In the genomic region with DNA sequence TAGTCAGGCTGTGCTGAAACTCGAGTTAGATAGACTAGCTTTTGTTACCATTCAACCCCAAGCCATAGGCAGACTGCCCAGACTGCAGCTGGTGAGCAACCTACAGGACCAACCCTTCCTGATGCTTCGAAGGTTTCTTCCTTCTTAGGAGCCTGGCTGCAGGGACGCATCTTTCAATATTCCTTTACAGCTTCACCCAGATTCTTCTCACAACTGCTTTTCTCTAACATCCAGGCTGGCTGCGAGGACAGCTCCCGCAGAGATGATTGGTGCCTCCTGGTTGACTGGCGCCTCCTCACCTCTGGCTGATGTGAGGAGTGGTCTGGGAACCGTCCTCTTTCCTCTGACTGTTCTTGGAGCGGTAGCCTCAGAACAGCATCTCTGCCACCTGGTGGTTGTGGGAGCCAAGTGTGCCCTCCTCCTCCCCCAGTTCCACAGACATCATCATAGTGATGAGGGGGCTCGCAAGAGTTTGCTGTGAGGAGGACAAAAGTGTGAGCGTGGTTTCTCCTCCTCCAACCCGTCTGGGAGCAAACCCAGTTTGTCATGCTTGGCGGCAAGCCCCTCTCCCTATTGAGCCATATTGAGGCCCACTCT, we compare ENCODE assay signal across 8 mouse cellular contexts. TPM values are rescaled to one million over a fixed set of nuclear protein-coding genes. Genes with fewer than 3 reads are reported as not detected.
DNase-seq lines count a peak whose midpoint lies in the region; ATAC-seq and TF ChIP-seq lines count a peak whose summit lies in the region.

No protein-coding gene starts in this region.

- no peaks in the 10 kb centered on the region for H3K27me3 ChIP-seq in kidney, adult 2 months (replicated peaks; ENCODE audit: control insufficient read depth, insufficient read depth, low read length)
- H3K27me3 ChIP-seq in limb, embryonic 14.5 days (ENCODE audit: control insufficient read depth, insufficient read depth, low read length): no peaks in the 10 kb centered on the region
- H3K27me3 ChIP-seq in midbrain, embryonic 13.5 days: peaks cover 9% of the 10 kb centered on the region; the same call in 1 of the 2 replicates
- H3K27me3 ChIP-seq in stomach, embryonic 14.5 days (ENCODE audit: control insufficient read depth, insufficient read depth, low read length): no peaks in the 10 kb centered on the region

- no peak for ATAC-seq in limb, embryonic 14.5 days (ENCODE audit: low FRiP score, low read depth)
- ATAC-seq in midbrain, embryonic 13.5 days: 0 out of 2 replicates have a peak, but pooled peaks have one; percentile 12
- ATAC-seq in stomach, embryonic 14.5 days (ENCODE audit: insufficient number of reproducible peaks, insufficient read depth, low FRiP score, low read depth): no peak

- peak overlapping the region; percentile 40 for H3K4me3 ChIP-seq in kidney, adult 2 months (ENCODE audit: insufficient read depth, low read depth, low read length)
- H3K4me3 ChIP-seq in limb, embryonic 14.5 days (replicated peaks; ENCODE audit: low read length): peak overlapping the region; percentile 16; the same call in 1 of the 2 replicates
- peak overlapping the region; percentile 22; the same call in 1 of the 2 replicates for H3K4me3 ChIP-seq in midbrain, embryonic 13.5 days (replicated peaks)
- peak overlapping the region; percentile 54 for H3K4me3 ChIP-seq in stomach, embryonic 14.5 days (ENCODE audit: low read depth, low read length)

- H3K4me1 ChIP-seq in kidney, adult 2 months (ENCODE audit: control insufficient read depth, insufficient read depth, low read length): peaks cover 2% of the 10 kb centered on the region; the same call in 1 of the 2 replicates
- H3K4me1 ChIP-seq in limb, embryonic 14.5 days (ENCODE audit: control insufficient read depth, insufficient read depth, low read length): peaks cover 17% of the 10 kb centered on the region; the same call in 1 of the 2 replicates
- peaks cover 20% of the 10 kb centered on the region for H3K4me1 ChIP-seq in midbrain, embryonic 13.5 days (replicated peaks)
- peaks cover 15% of the 10 kb centered on the region for H3K4me1 ChIP-seq in stomach, embryonic 14.5 days (ENCODE audit: control insufficient read depth, insufficient read depth, low read length)

- peak overlapping the region; percentile 74 for H3K4me2 ChIP-seq in limb, embryonic 14.5 days (replicated peaks; ENCODE audit: low read depth, low read length, severe bottlenecking)
- H3K4me2 ChIP-seq in midbrain, embryonic 13.5 days (replicated peaks): peak overlapping the region; percentile 74
- H3K4me2 ChIP-seq in stomach, embryonic 14.5 days (replicated peaks; ENCODE audit: low read depth, low read length): peak overlapping the region; percentile 58

- TF ChIP-seq CTCF in kidney, adult 2 months (conservative IDR thresholded peaks at IDR 0.05; ENCODE audit: insufficient read depth, insufficient read length, low read depth, low read length): peak; percentile 86

- no peaks in the 10 kb centered on the region for H3K9me3 ChIP-seq in limb, embryonic 14.5 days (ENCODE audit: control insufficient read depth, low read length)
- no peaks in the 10 kb centered on the region for H3K9me3 ChIP-seq in midbrain, embryonic 13.5 days
- H3K9me3 ChIP-seq in stomach, embryonic 14.5 days (ENCODE audit: control insufficient read depth, low read depth, low read length): no peaks in the 10 kb centered on the region

- DNase-seq in 3134 (ENCODE audit: extremely low read depth, insufficient read length, low spot score): peak; percentile 55
- DNase-seq in Muller cell, postnatal 12 days (ENCODE audit: inconsistent ontology term): peak; percentile 78
- peak; percentile 89 for DNase-seq in embryo, embryonic 10.5 days (ENCODE audit: low spot score)
- DNase-seq in heart, adult 8-10 months (ENCODE audit: low spot score): peak; percentile 55
- DNase-seq in kidney, adult 2 months: peak; percentile 69
- DNase-seq in limb, embryonic 14.5 days (ENCODE audit: low spot score): peak; percentile 81

- no peak overlapping the region for H3K9ac ChIP-seq in limb, embryonic 14.5 days (ENCODE audit: low read depth, low read length, severe bottlenecking)
- peak overlapping the region; percentile 39; the same call in 1 of the 2 replicates for H3K9ac ChIP-seq in midbrain, embryonic 13.5 days (replicated peaks)
- no peak overlapping the region for H3K9ac ChIP-seq in stomach, embryonic 14.5 days (replicated peaks; ENCODE audit: low read depth, low read length)

- WGBS in kidney, adult 2 months: 3% methylated on average over 12 of the region's 12 CpGs
- WGBS in limb, embryonic 14.5 days: under 1% methylated on average over 12 of the region's 12 CpGs
- whole genome bisulfite sequencing in midbrain, embryonic 13.5 days: 2% methylated on average over 12 of the region's 12 CpGs
- under 1% methylated on average over 12 of the region's 12 CpGs for WGBS in stomach, embryonic 14.5 days

- TF ChIP-seq POLR2A in kidney, adult 2 months (IDR thresholded peaks at IDR 0.05; ENCODE audit: low read depth, low read length): no peak
- 0 out of 2 replicates have a peak, but pooled peaks have one; percentile 7 for TF ChIP-seq POLR2A in limb, embryonic 14.5 days (IDR thresholded peaks at IDR 0.05; ENCODE audit: borderline replicate concordance, extremely low read depth, insufficient read depth, insufficient read length)

- no peaks in the 10 kb centered on the region for H3K36me3 ChIP-seq in kidney, adult 2 months (ENCODE audit: control insufficient read depth, insufficient read depth, low read length)
- H3K36me3 ChIP-seq in limb, embryonic 14.5 days (ENCODE audit: control insufficient read depth, insufficient read depth, low read length): no peaks in the 10 kb centered on the region
- no peaks in the 10 kb centered on the region for H3K36me3 ChIP-seq in midbrain, embryonic 13.5 days
- no peaks in the 10 kb centered on the region for H3K36me3 ChIP-seq in stomach, embryonic 14.5 days (ENCODE audit: control insufficient read depth, insufficient read depth, low read length)

- no peak overlapping the region for H3K27ac ChIP-seq in kidney, adult 2 months (ENCODE audit: insufficient read depth, low read depth, low read length)
- no peak overlapping the region for H3K27ac ChIP-seq in limb, embryonic 14.5 days (replicated peaks; ENCODE audit: low read depth, low read length)
- H3K27ac ChIP-seq in midbrain, embryonic 13.5 days: no peak overlapping the region
- peak overlapping the region; percentile 44; the same call in 1 of the 2 replicates for H3K27ac ChIP-seq in stomach, embryonic 14.5 days (ENCODE audit: low read length)

RNA-seq across cellular contexts. Expression of gene Fos, which starts 14.0 kb away (rescaled TPM):
- 10 to 100 TPM in 2 of 4 experiments, 1 to 10 TPM in 2; 2.4 to 26.4 (median 15.7) TPM for total RNA-seq in heart, adult 8-10 months (2022)
- polyA plus RNA-seq in kidney, adult 2 months (2012; rRNA removed): 1.2 and 1.3 TPM in 2 replicates
- polyA plus RNA-seq in limb, embryonic 14.5 days (2012; rRNA removed): 13.6 and 19.7 TPM in 2 replicates
- 17.1 and 19.3 TPM in 2 replicates for polyA plus RNA-seq in limb, embryonic 14.5 days (2014; fragmentation: Nextera tagmentation; extraction: Ambion mirVana)
- 0.82 and 0.90 TPM in 2 replicates for polyA plus RNA-seq in midbrain, embryonic 13.5 days (2015; fragmentation: Nextera tagmentation; extraction: Ambion mirVana)
- 8.6 and 9.1 TPM in 2 replicates for polyA plus RNA-seq in stomach, embryonic 14.5 days (2014; fragmentation: Nextera tagmentation; extraction: Ambion mirVana)
